Mouse (Mus musculus): Measurements from ENCODE around the gene Lypd8.

The Lypd8 gene

GRCm38 (mm10) chr11:58399985-58400645, 21.3 kb downstream of the Lypd8 start:
- no peak for DNase-seq (ENCODE audit: low spot score)

- no peak for DNase-seq (ENCODE audit: low spot score)
Observed at GRCm38 (mm10) chr11:58400655-58401054, 21.8 kb downstream of the Lypd8 start.

GRCm38 (mm10) chr11:58408066-58408465, 29.2 kb downstream of the Lypd8 start:
- DNase-seq (ENCODE audit: low spot score): no peak

- no peak for DNase-seq (ENCODE audit: low spot score)
Observed at GRCm38 (mm10) chr11:58418336-58418735, 39.5 kb downstream of the Lypd8 start.

GRCm38 (mm10) chr11:58420815-58421214, 42.0 kb downstream of the Lypd8 start, which contains the start of gene 1810065E05Rik:
TSS of gene 1810065E05Rik (plus strand) at chr11:58421111.
- DNase-seq (ENCODE audit: low spot score): no peak

GRCm38 (mm10) chr11:58432259-58432658, 53.4 kb downstream of the Lypd8 start, which contains the start of gene Gm12253:
TSS of gene Gm12253 (plus strand) at chr11:58432559.
- DNase-seq (ENCODE audit: low spot score): no peak

GRCm38 (mm10) chr11:58437866-58438265, 59.0 kb downstream of the Lypd8 start:
- DNase-seq (ENCODE audit: low spot score): no peak
